Mouse (Mus musculus): ENCODE measurements around the gene Gstm6.
"Not testable (repeated sequence)": the region's sequence is repeated elsewhere in the genome, so short reads cannot be mapped to it uniquely, and the experiment has no call there.

DNA sequence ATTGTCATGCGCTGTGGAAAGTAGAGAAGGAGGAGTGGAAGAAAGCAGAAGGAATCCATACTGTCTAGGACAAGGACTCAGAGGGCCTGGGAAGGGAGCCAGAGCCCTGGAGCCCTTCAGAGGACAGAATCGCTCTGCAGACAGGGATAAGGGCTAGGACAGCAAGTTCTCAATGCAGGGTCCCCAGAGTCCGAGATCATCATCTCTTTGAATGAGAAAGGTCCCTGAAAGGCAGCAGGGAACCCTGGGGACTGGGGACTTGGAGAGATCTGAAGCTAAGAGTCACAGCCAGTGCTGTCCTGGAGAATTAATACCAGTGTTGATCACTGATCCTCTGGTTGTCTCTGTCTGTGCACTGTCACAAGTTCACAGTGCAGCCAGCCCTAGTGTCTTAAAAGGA is 27.6 kb upstream of the Gstm6 start:
- TF ChIP-seq POLR2A (IDR thresholded peaks at IDR 0.05; ENCODE audit: insufficient read depth, low read length); CTCF (IDR thresholded peaks at IDR 0.05; ENCODE audit: low read depth, low read length): not testable (repeated sequence)
